Mouse (Mus musculus) splenic B cell, adult 2 months (primary cell): ENCODE measurements around the gene D7Ertd443e.
A peak's percentile ranks its signal among the peaks of the same experiment; 100 is the strongest.

Experiments used
- DNase-seq: peaks from one replicate; pipeline ENCODE4 v3.0.0-alpha.2; 2011; ENCODE audit warnings: low read depth, low spot score
- H3K27me3 ChIP-seq: 2 replicates; pipeline ENCODE4 v1.6.1; 2012; ENCODE audit warnings: mild to moderate bottlenecking, low read length, moderate library complexity, mixed read lengths; ENCODE audit not compliant: control insufficient read depth, poor library complexity, insufficient read depth, severe bottlenecking
- H3K36me3 ChIP-seq: 2 replicates; pipeline ENCODE4 v1.6.1; 2012; ENCODE audit warnings: mild to moderate bottlenecking, low read length, moderate library complexity, mixed read lengths; ENCODE audit not compliant: control insufficient read depth, poor library complexity, insufficient read depth, severe bottlenecking

D7Ertd443e gene

GRCm38 (mm10) chr7:134348825-134349224, 36.6 kb downstream of the D7Ertd443e start:
- DNase-seq: no peak
- H3K27me3 ChIP-seq: no peaks in the 10 kb centered on the region
- no peaks in the 10 kb centered on the region for H3K36me3 ChIP-seq

- H3K36me3 ChIP-seq: no peaks in the 10 kb centered on the region
- H3K27me3 ChIP-seq: no peaks in the 10 kb centered on the region
- DNase-seq: no peak
Measured at GRCm38 (mm10) chr7:134342202-134342601, 43.3 kb downstream of the D7Ertd443e start.

GRCm38 (mm10) chr7:134335951-134336350, 49.5 kb downstream of the D7Ertd443e start:
- Histone ChIP-seq H3K36me3 (no peaks in the 10 kb centered on the region), H3K27me3 (no peaks in the 10 kb centered on the region)
- DNase-seq: no peak

GRCm38 (mm10) chr7:134320979-134321378, 64.5 kb downstream of the D7Ertd443e start:
- no peaks in the 10 kb centered on the region for H3K27me3 ChIP-seq
- H3K36me3 ChIP-seq: no peaks in the 10 kb centered on the region
- DNase-seq: no peak

- Histone ChIP-seq H3K36me3 (no peaks in the 10 kb centered on the region), H3K27me3 (no peaks in the 10 kb centered on the region)
- DNase-seq: no peak
Measured at GRCm38 (mm10) chr7:134302084-134302483, 83.4 kb downstream of the D7Ertd443e start.

- no peaks in the 10 kb centered on the region for H3K27me3 ChIP-seq
- H3K36me3 ChIP-seq: no peaks in the 10 kb centered on the region
- no peak for DNase-seq
Measured at GRCm38 (mm10) chr7:134301285-134301684, 84.2 kb downstream of the D7Ertd443e start.

GRCm38 (mm10) chr7:134292750-134293149, 92.7 kb downstream of the D7Ertd443e start:
- no peak for DNase-seq
- H3K36me3 ChIP-seq: no peaks in the 10 kb centered on the region
- H3K27me3 ChIP-seq: no peaks in the 10 kb centered on the region

- no peak for DNase-seq
- Histone ChIP-seq H3K36me3 (no peaks in the 10 kb centered on the region), H3K27me3 (no peaks in the 10 kb centered on the region)
Measured at GRCm38 (mm10) chr7:134289611-134290301, 95.7 kb downstream of the D7Ertd443e start.

- H3K27me3 ChIP-seq: no peaks in the 10 kb centered on the region
- no peaks in the 10 kb centered on the region for H3K36me3 ChIP-seq
- DNase-seq: no peak
Measured at GRCm38 (mm10) chr7:134289126-134289525, 96.3 kb downstream of the D7Ertd443e start.

- no peaks in the 10 kb centered on the region for H3K27me3 ChIP-seq
- no peaks in the 10 kb centered on the region for H3K36me3 ChIP-seq
- no peak for DNase-seq
Measured at GRCm38 (mm10) chr7:134287570-134288222, 97.8 kb downstream of the D7Ertd443e start.

GRCm38 (mm10) chr7:134272956-134273355, 112.5 kb downstream of the D7Ertd443e start:
- no peak for DNase-seq
- Histone ChIP-seq H3K27me3 (no peaks in the 10 kb centered on the region), H3K36me3 (no peaks in the 10 kb centered on the region)

GRCm38 (mm10) chr7:134272421-134272820, 113.0 kb downstream of the D7Ertd443e start:
- no peak for DNase-seq
- no peaks in the 10 kb centered on the region for H3K36me3 ChIP-seq

GRCm38 (mm10) chr7:134265783-134266182, 119.7 kb downstream of the D7Ertd443e start:
- Histone ChIP-seq H3K27me3 (no peaks in the 10 kb centered on the region), H3K36me3 (no peaks in the 10 kb centered on the region)
- no peak for DNase-seq

More at GRCm38 (mm10) chr7:134272421-134272820, 113.0 kb downstream of the D7Ertd443e start:
- H3K27me3 ChIP-seq: no peaks in the 10 kb centered on the region

GRCm38 (mm10) chr7:134263146-134263906, 122.1 kb downstream of the D7Ertd443e start:
- H3K36me3 ChIP-seq: no peaks in the 10 kb centered on the region
- no peaks in the 10 kb centered on the region for H3K27me3 ChIP-seq
- peak; percentile 6 for DNase-seq
